Mouse (Mus musculus): Measurements from ENCODE around the gene Baz1a.
"Not testable (repeated sequence)": the region's sequence is repeated elsewhere in the genome, so short reads cannot be mapped to it uniquely, and the experiment has no call there.

- TF ChIP-seq CTCF, EP300 (IDR thresholded peaks at IDR 0.05; ENCODE audit: low read depth): not testable (repeated sequence)
Measured at GRCm38 (mm10) chr12:54937581-54938343, 76.4 kb downstream of the Baz1a start.
